Mouse (Mus musculus) splenic B cell, adult 2 months (primary cell): ENCODE results near the gene Wnt3.

Source experiments
- DNase-seq: peaks from one replicate; pipeline ENCODE4 v3.0.0-alpha.2; 2011; ENCODE audit warnings: low read depth, low spot score
- H3K27me3 ChIP-seq: 2 replicates; pipeline ENCODE4 v1.6.1; 2012; ENCODE audit warnings: mild to moderate bottlenecking, low read length, moderate library complexity, mixed read lengths; ENCODE audit not compliant: control insufficient read depth, poor library complexity, insufficient read depth, severe bottlenecking
- H3K36me3 ChIP-seq: 2 replicates; pipeline ENCODE4 v1.6.1; 2012; ENCODE audit warnings: mild to moderate bottlenecking, low read length, moderate library complexity, mixed read lengths; ENCODE audit not compliant: control insufficient read depth, poor library complexity, insufficient read depth, severe bottlenecking

The Wnt3 gene

DNA sequence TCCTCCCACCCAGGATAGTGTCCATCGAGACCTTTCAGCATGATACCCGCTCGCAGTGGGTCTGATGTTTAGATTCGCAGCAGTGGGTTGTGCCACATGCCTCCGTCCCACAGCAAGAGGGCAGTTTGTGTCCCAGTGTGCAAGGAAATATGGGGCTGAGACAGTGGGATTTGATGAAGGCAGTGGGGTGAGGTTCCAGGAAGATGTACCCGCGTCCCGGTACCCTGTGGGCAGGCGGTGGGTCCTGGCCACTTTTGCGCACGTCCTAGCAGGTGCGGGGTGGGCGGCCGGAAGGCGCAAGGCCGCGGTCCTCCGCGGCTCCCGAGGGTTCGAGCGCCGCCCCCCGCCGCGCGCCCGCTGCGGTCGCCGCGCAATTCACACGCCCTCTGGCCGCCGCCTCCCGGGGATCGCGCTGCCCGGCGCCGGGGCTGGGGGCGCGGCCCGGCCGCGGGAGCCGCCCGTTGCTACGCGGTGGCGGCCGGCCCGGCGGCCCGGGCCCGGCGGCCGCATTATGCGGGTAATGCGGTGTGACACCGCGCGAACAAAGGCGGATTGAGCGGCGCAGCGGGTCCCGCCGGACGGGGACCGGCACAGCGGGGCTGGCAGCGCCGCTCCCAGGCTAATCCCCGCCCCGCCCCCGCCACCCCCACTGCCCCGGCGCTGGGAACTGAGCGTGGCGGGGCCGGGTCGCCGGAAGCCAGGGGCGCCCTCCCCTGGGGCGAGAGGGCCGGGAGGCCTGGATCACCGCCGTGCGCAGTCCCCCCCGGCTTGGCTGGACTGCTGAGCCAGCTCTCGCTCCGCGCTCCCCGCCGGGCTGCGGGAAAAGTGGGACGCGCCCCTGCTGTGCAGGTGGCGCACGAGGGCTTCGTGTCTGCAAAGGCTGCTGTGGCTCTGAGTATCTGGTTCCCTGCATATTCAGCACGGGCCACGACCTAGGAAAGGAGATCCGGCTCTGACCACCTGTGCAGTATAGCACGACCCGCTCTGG lies 36.0 kb downstream of the Wnt3 start:
- H3K36me3 ChIP-seq = no peaks in the 10 kb centered on the region
- DNase-seq = no peak
- no peaks in the 10 kb centered on the region for H3K27me3 ChIP-seq

- DNase-seq = no peak
- no peaks in the 10 kb centered on the region for H3K36me3 ChIP-seq
- H3K27me3 ChIP-seq = no peaks in the 10 kb centered on the region
Measured at GRCm38 (mm10) chr11:103810631-103811030, 36.7 kb downstream of the Wnt3 start.

DNA sequence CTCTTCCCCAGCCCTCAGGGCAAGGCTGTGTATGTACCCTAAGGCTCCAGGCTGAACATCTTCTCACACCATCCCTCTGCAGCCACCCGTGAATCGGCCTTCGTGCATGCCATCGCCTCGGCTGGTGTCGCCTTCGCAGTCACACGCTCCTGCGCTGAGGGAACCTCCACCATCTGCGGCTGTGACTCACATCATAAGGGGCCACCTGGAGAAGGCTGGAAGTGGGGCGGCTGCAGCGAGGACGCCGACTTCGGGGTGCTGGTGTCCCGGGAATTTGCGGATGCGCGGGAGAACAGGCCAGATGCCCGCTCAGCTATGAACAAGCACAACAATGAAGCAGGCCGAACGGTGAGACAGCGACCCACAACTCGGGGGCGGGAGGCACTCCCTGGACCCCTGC lies 37.3 kb downstream of the Wnt3 start:
- Histone ChIP-seq H3K27me3 (no peaks in the 10 kb centered on the region), H3K36me3 (no peaks in the 10 kb centered on the region)
- no peak for DNase-seq

DNA sequence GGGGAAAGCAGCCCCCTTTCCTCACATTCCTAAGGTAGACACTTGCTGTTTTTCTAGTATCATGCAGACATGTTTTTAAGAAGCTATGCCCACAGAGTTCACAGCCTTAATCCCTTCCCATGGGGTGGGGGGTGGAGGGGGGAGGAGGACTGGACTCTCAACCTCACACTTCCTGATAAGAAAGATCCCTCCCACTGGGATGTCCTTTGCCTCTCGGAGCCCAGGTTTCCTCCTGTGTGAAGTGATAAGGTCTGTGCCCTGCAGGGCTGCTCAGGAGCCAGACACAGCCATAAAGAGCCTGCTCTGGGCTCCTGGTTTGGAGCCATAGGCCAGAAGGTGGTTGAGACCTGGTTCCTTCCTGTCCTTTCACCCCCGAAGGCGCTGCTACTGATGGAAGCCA lies 40.9 kb downstream of the Wnt3 start:
- DNase-seq = no peak
- Histone ChIP-seq H3K27me3 (no peaks in the 10 kb centered on the region), H3K36me3 (no peaks in the 10 kb centered on the region)

- H3K27me3 ChIP-seq = no peaks in the 10 kb centered on the region
- no peaks in the 10 kb centered on the region; the same call in 1 of the 2 replicates for H3K36me3 ChIP-seq
- no peak for DNase-seq
Measured at GRCm38 (mm10) chr11:103815986-103816385, 42.0 kb downstream of the Wnt3 start.

DNA sequence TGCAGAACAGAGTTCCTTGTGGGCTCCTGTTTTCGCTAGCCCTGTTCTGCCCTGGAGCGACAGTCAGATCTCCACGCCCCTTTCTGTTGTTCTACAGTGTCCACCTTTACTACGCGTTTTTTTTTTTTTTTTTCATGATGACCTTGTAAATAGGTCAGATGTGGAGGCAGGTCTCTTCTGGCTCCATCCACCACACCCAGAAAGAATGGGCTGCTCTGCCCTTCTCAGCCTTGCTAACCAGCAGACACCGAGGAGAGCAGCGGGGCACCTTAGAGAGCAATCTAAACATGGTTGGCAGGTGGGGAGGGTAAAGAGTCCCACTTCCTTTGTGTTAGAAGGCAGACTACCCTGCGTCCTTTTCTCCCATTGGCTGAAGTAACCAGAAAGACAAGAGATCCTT lies 42.8 kb downstream of the Wnt3 start:
- Histone ChIP-seq H3K27me3 (no peaks in the 10 kb centered on the region), H3K36me3 (no peaks in the 10 kb centered on the region; the same call in 1 of the 2 replicates)
- no peak for DNase-seq

DNA sequence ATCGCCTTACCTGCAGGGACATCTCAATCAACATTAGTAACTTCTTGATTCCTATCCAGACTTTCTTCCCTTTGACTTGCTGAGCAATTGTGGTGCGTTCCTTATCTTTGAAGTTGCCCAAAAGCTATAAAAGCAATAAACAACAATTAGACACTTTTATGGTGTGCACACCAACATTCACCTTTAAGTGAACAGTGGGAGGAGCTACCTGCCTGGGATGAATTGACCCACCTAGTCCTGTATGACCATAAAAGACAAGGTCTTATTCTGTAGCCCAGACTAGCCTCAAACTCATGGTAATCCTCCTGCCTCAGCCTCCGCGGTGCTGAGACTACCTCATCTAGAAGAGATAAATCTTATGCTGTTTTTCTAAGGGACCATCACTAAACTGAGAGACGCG lies 53.3 kb downstream of the Wnt3 start:
- no peak for DNase-seq
- H3K36me3 ChIP-seq = peaks cover 21% of the 10 kb centered on the region
- no peaks in the 10 kb centered on the region for H3K27me3 ChIP-seq

- Histone ChIP-seq H3K36me3 (peaks cover 21% of the 10 kb centered on the region), H3K27me3 (no peaks in the 10 kb centered on the region)
- DNase-seq = no peak
Measured at GRCm38 (mm10) chr11:103828866-103829265, 54.9 kb downstream of the Wnt3 start.

DNA sequence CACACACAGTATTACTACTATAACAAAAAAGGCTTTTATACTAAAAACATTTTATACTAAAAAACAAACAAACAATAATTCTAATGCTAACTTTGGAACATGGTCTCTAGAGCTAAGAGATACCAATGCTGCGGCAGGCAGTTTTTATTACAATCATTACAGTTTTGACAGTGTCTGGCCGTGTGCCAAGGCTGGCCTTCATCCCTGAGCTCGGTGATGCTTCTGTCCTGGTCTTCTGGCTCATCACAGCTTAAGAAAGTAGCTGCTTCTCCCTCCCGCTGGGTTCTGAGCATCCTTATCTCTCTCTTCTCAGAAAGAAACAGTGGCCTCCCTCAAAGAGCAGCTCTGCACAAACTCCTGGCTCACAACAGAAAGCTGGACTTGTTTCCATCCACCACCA lies 56.0 kb downstream of the Wnt3 start:
- no peaks in the 10 kb centered on the region for H3K27me3 ChIP-seq
- no peak for DNase-seq
- peaks cover 23% of the 10 kb centered on the region for H3K36me3 ChIP-seq

GRCm38 (mm10) chr11:103830476-103830875 lies 56.5 kb downstream of the Wnt3 start:
- no peak for DNase-seq
- Histone ChIP-seq H3K36me3 (peaks cover 21% of the 10 kb centered on the region), H3K27me3 (no peaks in the 10 kb centered on the region)

DNA sequence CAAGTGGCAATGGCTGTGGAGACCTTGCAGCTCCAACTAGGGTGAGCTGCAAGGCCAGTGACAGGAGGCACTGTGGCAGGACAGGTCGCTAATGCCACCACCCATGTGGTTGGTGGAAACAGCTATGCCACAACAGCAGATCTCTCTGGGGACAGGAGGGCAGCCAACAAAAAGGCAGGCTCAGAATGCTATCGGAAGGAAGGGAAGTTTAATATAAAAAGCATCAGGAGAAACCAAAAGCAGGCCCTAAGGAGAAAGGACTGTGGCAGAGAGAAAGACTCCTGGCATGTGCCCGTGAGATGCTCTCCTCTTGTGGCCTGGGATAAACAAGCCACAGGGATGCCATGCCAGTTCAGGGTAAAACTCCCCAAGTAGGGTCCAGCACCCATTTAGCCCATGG lies 57.8 kb downstream of the Wnt3 start:
- Histone ChIP-seq H3K36me3 (peaks cover 19% of the 10 kb centered on the region), H3K27me3 (no peaks in the 10 kb centered on the region)
- DNase-seq = no peak

DNA sequence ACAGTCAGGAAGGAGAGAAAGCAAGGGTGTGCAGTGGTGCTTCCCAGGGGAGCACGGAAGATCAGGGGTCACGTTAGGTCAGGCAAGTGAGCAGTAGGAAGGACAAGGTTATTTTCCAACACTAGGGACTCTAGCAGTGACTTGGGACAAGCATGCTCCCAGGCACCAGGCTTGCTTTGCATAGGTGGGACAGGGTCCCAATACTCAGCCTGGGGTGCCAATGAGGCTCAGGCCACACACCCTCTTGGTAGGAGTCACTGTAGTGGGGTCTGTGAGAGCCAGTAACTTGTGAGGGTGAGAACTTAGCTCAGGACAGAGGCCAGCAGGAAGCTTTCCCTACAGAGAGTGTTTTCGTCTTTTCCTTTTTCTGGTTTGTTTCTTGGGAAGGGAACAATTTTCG lies 58.4 kb downstream of the Wnt3 start:
- Histone ChIP-seq H3K36me3 (peaks cover 18% of the 10 kb centered on the region), H3K27me3 (no peaks in the 10 kb centered on the region)
- no peak for DNase-seq

GRCm38 (mm10) chr11:103838955-103839354 lies 65.0 kb downstream of the Wnt3 start:
- Histone ChIP-seq H3K36me3 (peaks cover 11% of the 10 kb centered on the region), H3K27me3 (no peaks in the 10 kb centered on the region)
- no peak for DNase-seq

GRCm38 (mm10) chr11:103840834-103841233 lies 66.9 kb downstream of the Wnt3 start:
- Histone ChIP-seq H3K36me3 (peaks cover 13% of the 10 kb centered on the region), H3K27me3 (no peaks in the 10 kb centered on the region)
- no peak for DNase-seq

DNA sequence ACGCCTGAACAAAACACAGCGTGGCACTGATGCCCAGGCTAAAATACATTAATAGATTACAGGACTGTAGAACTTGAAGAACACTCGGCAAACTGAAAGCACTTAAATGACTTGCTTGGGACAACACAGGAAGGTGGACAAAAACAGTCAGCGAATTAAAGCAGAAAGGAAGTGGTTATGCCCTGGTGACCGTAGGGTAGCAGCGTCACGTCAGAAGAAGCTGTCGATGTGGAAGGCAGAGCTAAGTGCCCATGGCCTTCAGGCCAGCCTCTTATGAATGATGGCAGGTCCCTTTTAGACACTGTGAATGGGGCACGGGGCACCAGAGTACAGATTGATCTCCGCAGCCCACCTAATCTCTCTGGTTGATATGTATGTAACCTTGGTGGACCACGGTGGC lies 74.3 kb downstream of the Wnt3 start:
- H3K27me3 ChIP-seq = no peaks in the 10 kb centered on the region
- peaks cover 8% of the 10 kb centered on the region for H3K36me3 ChIP-seq
- DNase-seq = peak; percentile 13
